Mouse (Mus musculus) embryonic facial prominence, embryonic 14.5 days (tissue): ENCODE results near the gene Ubr2. TPM values are rescaled to one million over a fixed set of nuclear protein-coding genes. Genes with fewer than 3 reads are reported as not detected.
A peak's percentile ranks its signal among the peaks of the same experiment; 100 is the strongest.

ENCODE experiments used
- ATAC-seq: fragments of 200-750 bp; cut with Nextera tagmentation; 2 replicates; pipeline ENCODE4 v1.8.0; 2017; ENCODE audit warnings: low read depth, moderate number of reproducible peaks, moderate TSS enrichment
- DNase-seq: peaks from one replicate; pipeline ENCODE4 v3.0.0-alpha.2; 2015; ENCODE audit warnings: low spot score
- H3K27ac ChIP-seq: fragments of 300-500 bp; sonication (generic); replicated peaks from 2 replicates; pipeline ENCODE4 v1.5.1; 2014; ENCODE audit warnings: low read depth, mild to moderate bottlenecking, low read length, moderate library complexity
- H3K27me3 ChIP-seq: fragments of 300-500 bp; sonication (generic); replicated peaks from 2 replicates; pipeline ENCODE4 v1.6.1; 2014; ENCODE audit warnings: low read length; ENCODE audit not compliant: control insufficient read depth, insufficient read depth
- H3K36me3 ChIP-seq: fragments of 300-500 bp; sonication (generic); 2 replicates; pipeline ENCODE4 v1.6.1; 2014; ENCODE audit warnings: low read length, mixed read lengths; ENCODE audit not compliant: control insufficient read depth, insufficient read depth
- H3K4me1 ChIP-seq: fragments of 300-500 bp; sonication (generic); 2 replicates; pipeline ENCODE4 v1.6.1; 2014; ENCODE audit warnings: antibody characterized with exemption, low read length; ENCODE audit not compliant: control insufficient read depth, insufficient read depth
- H3K4me2 ChIP-seq: fragments of 300-500 bp; sonication (generic); 2 replicates; pipeline ENCODE4 v1.6.1; 2014; ENCODE audit warnings: low read depth, mild to moderate bottlenecking, low read length, moderate library complexity, mixed read lengths
- H3K4me3 ChIP-seq: fragments of 300-500 bp; sonication (generic); 2 replicates; pipeline ENCODE4 v1.5.1; 2014; ENCODE audit warnings: low read depth, mild to moderate bottlenecking, low read length
- H3K9ac ChIP-seq: fragments of 300-500 bp; sonication (generic); 2 replicates; pipeline ENCODE4 v1.6.1; 2014; ENCODE audit warnings: low read depth, mild to moderate bottlenecking, low read length, moderate library complexity, mixed read lengths
- H3K9me3 ChIP-seq: fragments of 300-500 bp; sonication (generic); 2 replicates; pipeline ENCODE4 v1.6.1; 2016; ENCODE audit warnings: low read length; ENCODE audit not compliant: control insufficient read depth
- WGBS: fragments of 180-500 bp; shearing (Covaris S2); extraction: QIAGEN DNeasy Blood & Tissue Kit; methylation state at CpG from one replicate; pipeline ENCODE4 v1.1.7; 2014; 5-methylcytosine and 5-hydroxymethylcytosine counted together
- polyA plus RNA-seq: library from polyadenylated mRNA; unstranded; fragments of >200 nt; fragmentation: Nextera tagmentation; extraction: Ambion mirVana; gene quantifications from 2 replicates; pipeline ENCODE4 v1.2.1, GENCODE M21; 2014

Gene Ubr2
- polyA plus RNA-seq, 1 experiment from 2014 or later, result 21.9 TPM

DNA sequence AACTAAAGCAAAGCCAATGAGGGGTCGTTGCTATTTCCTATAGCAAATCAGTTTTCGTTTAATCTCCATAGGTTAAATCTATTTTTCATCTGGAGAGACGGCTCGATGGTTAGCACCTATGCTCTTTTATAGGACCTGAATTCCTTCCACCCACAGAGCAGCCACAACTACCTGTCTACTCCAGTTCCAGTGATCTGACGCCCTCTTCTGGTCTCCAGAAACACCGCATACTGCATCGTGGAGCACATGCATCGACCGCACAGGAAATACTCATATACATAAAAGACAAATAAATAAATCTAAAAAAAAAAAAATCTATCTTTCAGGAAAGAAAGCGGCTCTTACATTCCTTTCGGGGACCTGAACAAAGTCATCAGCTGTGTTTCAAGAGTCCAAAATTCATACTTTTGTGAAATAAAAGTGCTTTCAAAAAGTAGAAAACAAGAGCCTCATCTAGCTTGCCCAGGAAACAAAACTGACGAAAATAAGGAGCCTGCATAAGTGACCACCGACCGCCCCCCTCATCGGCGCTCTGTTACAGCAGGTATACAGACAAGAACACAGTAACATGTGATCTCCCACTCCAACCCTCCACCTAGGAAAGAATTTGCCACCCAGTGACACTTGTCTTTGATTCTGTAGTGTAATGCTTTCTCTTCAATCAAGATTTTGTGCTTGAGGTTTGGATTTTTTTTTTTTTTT, 121.7 kb downstream of the Ubr2 start:
- peak; percentile 68 for DNase-seq
- peak overlapping the region; percentile 99 for H3K27ac ChIP-seq

DNA sequence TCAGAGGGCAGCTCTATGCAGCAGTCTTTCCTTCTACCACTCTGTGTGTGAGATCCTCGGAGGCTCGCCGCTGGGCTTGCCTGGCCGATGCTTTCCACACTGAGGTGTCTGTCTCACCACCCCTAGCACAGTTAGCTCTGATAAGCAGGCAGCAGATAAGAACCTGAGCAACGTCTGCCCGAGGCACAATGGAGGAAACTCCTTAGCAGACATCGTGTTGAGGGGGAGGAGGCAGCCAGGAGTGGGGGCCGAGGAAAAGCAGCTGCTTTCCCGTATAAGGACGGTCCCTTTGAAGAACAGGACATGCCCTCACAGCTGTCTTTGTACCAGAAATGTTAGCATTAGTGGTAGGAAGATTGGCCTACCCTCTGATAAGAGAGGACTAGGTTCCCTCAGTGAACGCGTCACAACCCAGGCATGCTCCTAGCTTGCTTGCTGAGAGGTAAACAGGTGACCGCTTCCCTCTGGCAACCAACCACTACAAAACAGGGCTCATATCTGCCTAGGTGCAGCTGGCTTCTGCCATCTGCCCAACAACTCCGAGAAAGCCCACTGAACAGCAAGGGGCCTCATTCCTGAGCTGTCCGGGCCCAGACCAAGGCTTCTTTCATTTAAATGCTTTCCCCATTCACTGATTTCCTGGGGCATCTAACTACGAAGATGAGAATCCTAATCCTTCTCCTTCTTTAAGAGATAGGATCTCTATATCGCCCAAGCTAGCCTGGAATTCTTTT, 124.3 kb downstream of the Ubr2 start:
- H3K4me2 ChIP-seq, result no peak overlapping the region
- H3K9ac ChIP-seq, result no peak overlapping the region
- WGBS, result 55% methylated on average over 17 of the region's 17 CpGs
- no peaks in the 10 kb centered on the region for H3K9me3 ChIP-seq
- H3K27me3 ChIP-seq, result no peaks in the 10 kb centered on the region
- ATAC-seq, result no peak
- no peak overlapping the region for H3K27ac ChIP-seq
- H3K36me3 ChIP-seq, result no peaks in the 10 kb centered on the region
- no peak for DNase-seq
- H3K4me1 ChIP-seq, result no peaks in the 10 kb centered on the region
- no peak overlapping the region for H3K4me3 ChIP-seq

More for the DNA sequence above, 121.7 kb downstream of the Ubr2 start:
- no peaks in the 10 kb centered on the region for H3K27me3 ChIP-seq
- H3K9me3 ChIP-seq, result no peaks in the 10 kb centered on the region
- H3K4me3 ChIP-seq, result peak overlapping the region; percentile 95
- peaks cover 19% of the 10 kb centered on the region for H3K4me1 ChIP-seq
- ATAC-seq, result no peak
- peak overlapping the region; percentile 88 for H3K4me2 ChIP-seq
- peaks cover 14% of the 10 kb centered on the region for H3K36me3 ChIP-seq
- peak overlapping the region; percentile 81 for H3K9ac ChIP-seq
- 32% methylated on average over 16 of the region's 16 CpGs for WGBS

DNA sequence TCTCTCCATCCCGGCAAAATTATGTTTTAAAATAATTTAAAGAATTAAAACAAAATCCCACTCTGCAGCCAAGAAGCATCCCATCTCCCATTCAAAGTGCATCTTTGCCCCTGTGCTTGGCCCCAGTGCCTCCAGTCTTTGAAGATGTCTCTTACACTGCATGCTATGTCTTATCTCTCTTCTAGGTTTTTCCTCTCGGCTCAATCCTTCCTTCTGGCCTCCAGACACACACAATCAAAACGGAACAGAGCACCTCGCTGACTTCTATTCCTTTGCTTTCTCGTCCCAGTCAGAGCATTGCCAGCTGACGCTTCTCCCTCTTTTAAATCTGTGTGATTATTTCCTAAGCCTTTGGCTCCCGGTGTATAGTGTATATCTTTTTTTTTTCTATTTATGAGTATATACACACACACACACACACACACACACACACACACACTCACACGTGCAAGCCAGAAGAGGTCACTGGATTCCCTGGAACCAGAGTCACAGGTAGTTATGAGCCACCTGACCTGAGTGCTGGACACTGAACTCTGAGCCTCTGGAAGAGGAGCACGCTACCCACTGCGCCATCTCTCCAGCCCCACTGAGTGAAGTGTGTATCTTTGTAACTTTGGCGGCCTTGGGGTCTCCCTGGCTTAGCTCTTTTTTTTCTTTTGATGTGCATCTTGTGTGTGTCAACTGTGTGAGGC, 125.0 kb downstream of the Ubr2 start:
- no peaks in the 10 kb centered on the region for H3K36me3 ChIP-seq
- DNase-seq (no peak), ATAC-seq (no peak)
- H3K9me3 ChIP-seq, result no peaks in the 10 kb centered on the region
- no peaks in the 10 kb centered on the region for H3K4me1 ChIP-seq
- H3K4me2 ChIP-seq, result no peak overlapping the region
- no peaks in the 10 kb centered on the region for H3K27me3 ChIP-seq
- no peak overlapping the region for H3K9ac ChIP-seq
- 74% methylated on average over 11 of the region's 11 CpGs for WGBS
- H3K4me3 ChIP-seq, result no peak overlapping the region
- no peak overlapping the region for H3K27ac ChIP-seq

DNA sequence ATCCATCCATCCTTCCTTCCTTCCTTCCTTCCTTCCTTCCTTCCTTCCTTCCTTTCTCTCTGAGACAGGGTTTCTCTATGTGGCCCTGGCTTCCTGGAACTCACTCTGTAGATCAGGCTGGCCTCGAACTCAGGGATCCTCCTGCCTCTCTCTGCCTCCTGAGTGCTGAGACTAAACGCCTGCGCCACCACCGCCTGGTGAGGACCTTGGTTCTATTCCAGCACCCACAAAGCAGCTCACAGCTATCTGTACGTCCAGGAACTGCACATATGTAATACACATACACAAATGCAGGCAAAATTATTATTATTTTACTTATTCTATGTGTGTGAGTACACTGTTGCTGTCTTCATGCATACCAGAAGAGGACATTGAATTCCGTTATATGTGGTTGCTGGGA, 125.6 kb downstream of the Ubr2 start:
- no peaks in the 10 kb centered on the region for H3K27me3 ChIP-seq
- no peak overlapping the region for H3K27ac ChIP-seq
- ATAC-seq, result no peak
- H3K4me1 ChIP-seq, result no peaks in the 10 kb centered on the region
- no peak overlapping the region for H3K4me3 ChIP-seq
- no peaks in the 10 kb centered on the region for H3K36me3 ChIP-seq
- H3K4me2 ChIP-seq, result no peak overlapping the region
- no peaks in the 10 kb centered on the region for H3K9me3 ChIP-seq
- 91% methylated on average over 6 of the region's 6 CpGs for WGBS
- DNase-seq, result no peak
- H3K9ac ChIP-seq, result no peak overlapping the region

GRCm38 (mm10) chr17:46883107-46883506, 127.2 kb downstream of the Ubr2 start:
- Histone ChIP-seq H3K9me3 (no peaks in the 10 kb centered on the region), H3K27me3 (no peaks in the 10 kb centered on the region), H3K4me2 (no peak overlapping the region), H3K4me1 (no peaks in the 10 kb centered on the region), H3K9ac (no peak overlapping the region), H3K27ac (no peak overlapping the region), H3K4me3 (no peak overlapping the region), H3K36me3 (no peaks in the 10 kb centered on the region)
- WGBS, result 89% methylated on average over 9 of the region's 9 CpGs
- DNase-seq, result no peak
- ATAC-seq, result no peak; the same call in 1 of the 2 replicates

DNA sequence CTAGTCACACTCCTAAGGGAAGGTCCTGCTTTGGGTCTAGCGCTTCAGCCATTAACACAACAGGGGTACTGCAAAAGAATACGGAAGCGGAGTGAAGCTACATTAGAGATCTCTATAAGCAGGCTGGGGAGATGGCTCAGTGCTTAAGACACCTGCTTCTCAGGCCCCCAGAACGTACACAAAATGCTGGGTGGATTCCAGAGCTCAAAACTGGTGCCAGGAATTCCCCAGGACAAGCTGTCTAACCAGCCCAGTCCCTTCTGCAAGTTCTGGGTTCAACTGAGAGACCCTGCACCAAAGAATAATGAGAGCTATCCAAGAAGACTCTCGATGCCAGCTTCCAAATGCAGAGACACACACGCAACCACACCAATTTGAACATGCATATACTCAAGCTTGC, 128.6 kb downstream of the Ubr2 start:
- no peak overlapping the region for H3K27ac ChIP-seq
- DNase-seq, result no peak
- no peaks in the 10 kb centered on the region for H3K9me3 ChIP-seq
- no peak overlapping the region for H3K4me2 ChIP-seq
- H3K4me1 ChIP-seq, result no peaks in the 10 kb centered on the region
- no peak for ATAC-seq
- no peak overlapping the region for H3K4me3 ChIP-seq
- H3K36me3 ChIP-seq, result no peaks in the 10 kb centered on the region
- no peak overlapping the region for H3K9ac ChIP-seq
- H3K27me3 ChIP-seq, result no peaks in the 10 kb centered on the region
- WGBS, result 83% methylated on average over 6 of the region's 6 CpGs

DNA sequence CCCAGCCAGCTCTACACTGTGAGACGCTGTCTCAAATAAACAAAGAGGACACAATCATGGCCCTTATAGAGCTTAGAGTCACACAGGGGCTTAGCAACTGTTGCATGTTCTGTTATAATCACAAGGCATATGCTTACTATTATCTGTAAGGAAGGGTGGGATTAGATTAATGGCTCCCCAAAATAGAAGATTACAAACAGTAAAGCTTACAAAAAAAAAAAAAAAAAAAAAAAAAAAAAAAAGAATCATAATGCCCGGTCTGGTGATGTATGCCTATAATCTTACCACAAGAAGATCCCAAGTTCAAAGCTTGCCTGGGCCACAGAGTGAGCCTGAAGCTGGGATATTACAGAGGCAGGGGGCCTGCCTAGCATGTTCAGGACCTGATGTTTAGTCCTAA, 130.0 kb downstream of the Ubr2 start:
- H3K9ac ChIP-seq, result no peak overlapping the region
- H3K27ac ChIP-seq, result no peak overlapping the region

GRCm38 (mm10) chr17:46879841-46880311, 130.5 kb downstream of the Ubr2 start:
- 25% methylated on average over 14 of the region's 14 CpGs for WGBS
- no peak overlapping the region for H3K4me3 ChIP-seq
- H3K27ac ChIP-seq, result no peak overlapping the region
- H3K27me3 ChIP-seq, result no peaks in the 10 kb centered on the region
- H3K4me2 ChIP-seq, result no peak overlapping the region
- DNase-seq, result peak; percentile 78
- no peaks in the 10 kb centered on the region for H3K36me3 ChIP-seq
- peak; percentile 47 for ATAC-seq
- H3K9ac ChIP-seq, result no peak overlapping the region
- H3K4me1 ChIP-seq, result no peaks in the 10 kb centered on the region
- H3K9me3 ChIP-seq, result no peaks in the 10 kb centered on the region

More for the DNA sequence above, 130.0 kb downstream of the Ubr2 start:
- H3K4me2 ChIP-seq, result no peak overlapping the region
- H3K4me3 ChIP-seq, result no peak overlapping the region
- no peaks in the 10 kb centered on the region for H3K4me1 ChIP-seq
- 66% methylated on average over 2 of the region's 2 CpGs for WGBS
- H3K27me3 ChIP-seq, result no peaks in the 10 kb centered on the region
- ATAC-seq, result no peak
- H3K9me3 ChIP-seq, result no peaks in the 10 kb centered on the region
- DNase-seq, result no peak
- H3K36me3 ChIP-seq, result no peaks in the 10 kb centered on the region
